Comparison of ENCODE assay signal across 11 mouse cellular contexts in genomic region chr4:32041741-32042452, GRCm38 (mm10).
A peak's percentile ranks its signal among the peaks of the same experiment; 100 is the strongest.
DNase-seq lines count a peak whose midpoint lies in the region; ATAC-seq and TF ChIP-seq lines count a peak whose summit lies in the region.
"Had no signal": no experiment of that assay in that cellular context is flagged by ENCODE, and none has a peak within 500 bp of the region (broad histone marks: within the 10 kb centered on the region; RNA-seq: fewer than 3 reads in every experiment).

No protein-coding gene starts in this region.

- TF ChIP-seq CTCF in kidney, adult 2 months (conservative IDR thresholded peaks at IDR 0.05; ENCODE audit: insufficient read depth, insufficient read length, low read depth, low read length), result no peak; the same call in 1 of the 2 replicates
- peak; percentile 47; the same call in 1 of the 2 replicates for TF ChIP-seq CTCF in brain, embryonic 14.5 days (IDR thresholded peaks at IDR 0.05; ENCODE audit: borderline replicate concordance, extremely low read depth, insufficient read depth, insufficient read length)

- ATAC-seq in forebrain, embryonic 16.5 days, result peak; percentile 57
- peak; percentile 89 for ATAC-seq in midbrain, embryonic 15.5 days (replicated peaks)

- H3K27me3 ChIP-seq in kidney, adult 2 months (replicated peaks; ENCODE audit: control insufficient read depth, insufficient read depth, low read length), result no peaks in the 10 kb centered on the region; the same call in 1 of the 2 replicates
- no peaks in the 10 kb centered on the region for H3K27me3 ChIP-seq in forebrain, embryonic 16.5 days (replicated peaks; ENCODE audit: control insufficient read depth, insufficient read depth, low read length)
- H3K27me3 ChIP-seq in midbrain, embryonic 15.5 days (replicated peaks), result no peaks in the 10 kb centered on the region
- H3K27me3 ChIP-seq: heart, embryonic 15.5 days; liver, embryonic 15.5 days had no signal

- H3K4me2 ChIP-seq in forebrain, embryonic 16.5 days (ENCODE audit: low read length), result no peak overlapping the region
- H3K4me2 ChIP-seq in midbrain, embryonic 15.5 days, result peak overlapping the region; percentile 16; the same call in 1 of the 2 replicates
- H3K4me2 ChIP-seq: heart, embryonic 15.5 days; liver, embryonic 15.5 days had no signal

- H3K36me3 ChIP-seq in kidney, adult 2 months (ENCODE audit: control insufficient read depth, insufficient read depth, low read length), result no peaks in the 10 kb centered on the region
- H3K36me3 ChIP-seq in forebrain, embryonic 16.5 days (ENCODE audit: control insufficient read depth, insufficient read depth), result no peaks in the 10 kb centered on the region
- no peaks in the 10 kb centered on the region for H3K36me3 ChIP-seq in midbrain, embryonic 15.5 days (replicated peaks)
- H3K36me3 ChIP-seq: G1E; heart, embryonic 15.5 days; liver, embryonic 15.5 days had no signal

- no peaks in the 10 kb centered on the region for H3K9me3 ChIP-seq in forebrain, embryonic 16.5 days (ENCODE audit: control insufficient read depth, low read length)
- H3K9me3 ChIP-seq in midbrain, embryonic 15.5 days, result no peaks in the 10 kb centered on the region
- H3K9me3 ChIP-seq: G1E; heart, embryonic 15.5 days; liver, embryonic 15.5 days had no signal

- peak; percentile 74 for DNase-seq in kidney, postnatal 10 days
- no peak for DNase-seq in kidney, adult 2 months
- peak; percentile 93 for DNase-seq in brain, embryonic 14.5 days (ENCODE audit: low read depth)
- no peak for DNase-seq in spleen, postnatal 14 days (ENCODE audit: low spot score in 2 of 2)
- DNase-seq in thymus, postnatal 10 days (ENCODE audit: low spot score in 2 of 2), result no peak
- no peak for DNase-seq in thymus, postnatal 25 days

- H3K27ac ChIP-seq in kidney, adult 2 months (ENCODE audit: insufficient read depth, low read depth, low read length), result no peak overlapping the region
- peak overlapping the region; percentile 57 for H3K27ac ChIP-seq in forebrain, embryonic 16.5 days (ENCODE audit: low read length)
- peak overlapping the region; percentile 79 for H3K27ac ChIP-seq in midbrain, embryonic 15.5 days
- H3K27ac ChIP-seq: heart, embryonic 15.5 days; liver, embryonic 15.5 days had no signal

- WGBS in kidney, adult 2 months, result 50% methylated on average over 15 of the region's 15 CpGs
- WGBS in forebrain, embryonic 16.5 days, result 56% methylated on average over 15 of the region's 15 CpGs
- WGBS in midbrain, embryonic 15.5 days, result 31% methylated on average over 15 of the region's 15 CpGs

- H3K4me3 ChIP-seq in kidney, adult 2 months (ENCODE audit: insufficient read depth, low read depth, low read length), result no peak overlapping the region
- no peak overlapping the region for H3K4me3 ChIP-seq in forebrain, embryonic 16.5 days (replicated peaks; ENCODE audit: low read length)
- no peak overlapping the region for H3K4me3 ChIP-seq in midbrain, embryonic 15.5 days
- H3K4me3 ChIP-seq: heart, embryonic 15.5 days; liver, embryonic 15.5 days had no signal

- no peaks in the 10 kb centered on the region for H3K4me1 ChIP-seq in kidney, adult 2 months (ENCODE audit: control insufficient read depth, insufficient read depth, low read length)
- H3K4me1 ChIP-seq in forebrain, embryonic 16.5 days (replicated peaks; ENCODE audit: control insufficient read depth, insufficient read depth, low read length), result peaks cover 7% of the 10 kb centered on the region
- peaks cover 19% of the 10 kb centered on the region for H3K4me1 ChIP-seq in midbrain, embryonic 15.5 days
- H3K4me1 ChIP-seq: liver, embryonic 15.5 days had no signal

- TF ChIP-seq POLR2A in kidney, adult 2 months (IDR thresholded peaks at IDR 0.05; ENCODE audit: low read depth, low read length), result no peak
- no peak for TF ChIP-seq POLR2A in brain, embryonic 14.5 days (IDR thresholded peaks at IDR 0.05; ENCODE audit: borderline replicate concordance, extremely low read depth, insufficient read depth, insufficient read length, poor library complexity, severe bottlenecking)

- H3K9ac ChIP-seq in forebrain, embryonic 16.5 days (replicated peaks; ENCODE audit: low read depth, low read length), result no peak overlapping the region
- no peak overlapping the region for H3K9ac ChIP-seq in midbrain, embryonic 15.5 days
- H3K9ac ChIP-seq: heart, embryonic 15.5 days; liver, embryonic 15.5 days had no signal

Comparison
In these comparisons a context has a peak if more than half of its experiments do, and no peak if none do; other contexts are left out.
1. DNase-seq: peak in kidney, postnatal 10 days (single experiment) and brain, embryonic 14.5 days (single experiment); none in kidney, adult 2 months (single experiment), spleen, postnatal 14 days (0 of 2), thymus, postnatal 10 days (0 of 2) and thymus, postnatal 25 days (single experiment).